Mouse (Mus musculus) c-Kit-negative CD71-positive TER-119-positive erythroid progenitor cells, embryonic 14.5 days (primary cell): Measurements from ENCODE around the gene Bach1.
A peak's percentile ranks its signal among the peaks of the same experiment; 100 is the strongest.
"Not testable (repeated sequence)": the region's sequence is repeated elsewhere in the genome, so short reads cannot be mapped to it uniquely, and the experiment has no call there.

Source experiments
- DNase-seq: peaks from one replicate; pipeline ENCODE4 v3.0.0-alpha.2; 2013; ENCODE audit warnings: low read depth, low spot score

The Bach1 gene

DNA sequence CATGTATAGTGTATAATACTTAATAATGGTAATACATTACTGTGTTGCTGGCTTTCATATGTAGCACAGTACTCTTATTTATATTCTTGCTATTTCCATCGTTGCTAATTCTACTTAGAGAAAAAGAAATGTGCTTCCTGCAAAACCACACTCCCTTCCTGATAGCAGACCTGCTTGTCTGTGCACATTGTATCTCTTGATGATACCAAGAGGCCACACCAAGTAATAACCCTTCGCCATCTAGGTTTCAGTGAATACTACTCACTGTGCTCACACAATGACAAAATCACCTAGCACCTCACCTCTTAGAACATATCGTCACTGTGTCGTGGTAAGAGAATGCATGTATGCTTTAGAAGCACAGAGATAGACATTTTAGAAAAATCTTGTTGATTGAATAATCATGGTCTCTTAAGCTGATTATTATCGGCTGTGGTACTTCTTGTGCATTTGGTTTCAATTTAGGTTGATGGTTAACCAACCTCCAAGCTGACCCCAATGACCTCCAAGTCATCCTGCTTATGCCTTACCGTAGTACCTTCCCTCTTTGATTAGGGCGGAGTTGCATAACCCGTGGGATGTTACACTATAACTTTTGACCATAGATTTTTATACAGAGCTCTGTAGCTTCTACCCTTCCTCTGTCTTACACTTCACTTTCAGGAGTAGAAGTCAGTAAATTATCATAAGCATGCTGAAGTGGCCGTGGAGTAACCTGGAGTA lies 17.7 kb upstream of the Bach1 start:
- no peak for DNase-seq

GRCm38 (mm10) chr16:87681848-87682247 lies 16.9 kb upstream of the Bach1 start:
- DNase-seq = no peak

- no peak for DNase-seq
Observed at GRCm38 (mm10) chr16:87686458-87686857, 12.3 kb upstream of the Bach1 start.

- no peak for DNase-seq
Observed at GRCm38 (mm10) chr16:87687346-87687745, 11.4 kb upstream of the Bach1 start.

DNA sequence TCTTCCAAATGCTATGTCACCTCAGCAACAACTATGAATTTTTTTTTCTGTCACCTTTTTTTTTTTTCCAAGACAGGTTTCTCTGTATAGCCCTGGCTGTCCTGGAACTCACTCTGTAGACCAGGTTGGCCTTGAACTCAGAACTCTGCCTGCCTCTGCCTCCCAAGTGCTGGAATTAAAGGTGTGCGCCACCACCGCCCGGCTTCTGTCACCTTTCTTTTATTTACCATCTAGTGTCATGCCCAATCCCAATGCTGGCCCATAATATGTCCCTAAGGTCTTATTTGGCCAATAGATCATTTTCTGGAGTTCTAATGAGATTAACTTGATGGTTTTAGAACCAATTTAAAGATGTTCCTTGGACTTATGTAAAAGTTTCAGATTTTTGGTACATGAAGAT lies 10.4 kb upstream of the Bach1 start:
- not testable (repeated sequence) for DNase-seq

GRCm38 (mm10) chr16:87688823-87689222 lies 9.9 kb upstream of the Bach1 start:
- DNase-seq = not testable (repeated sequence)

DNA sequence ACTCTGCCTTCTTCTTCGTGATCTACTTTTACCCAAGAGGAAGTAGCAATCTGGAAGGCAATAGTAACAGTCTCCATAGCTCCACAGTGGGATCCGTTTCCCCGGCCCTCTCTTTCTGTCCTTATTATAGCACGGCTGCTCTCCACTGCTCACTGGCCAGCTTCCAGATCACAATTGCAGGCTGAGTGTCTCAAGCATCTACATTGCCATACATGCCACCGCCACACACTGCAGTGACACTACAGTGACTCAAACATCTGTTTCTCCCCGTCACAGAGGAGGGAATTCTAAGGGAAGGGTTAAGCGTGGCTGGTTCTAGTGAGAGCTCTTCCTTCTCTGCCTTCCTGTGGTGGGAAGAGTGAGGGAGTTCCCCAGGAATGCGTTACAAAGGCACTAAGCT lies 9.5 kb upstream of the Bach1 start:
- DNase-seq = no peak

DNA sequence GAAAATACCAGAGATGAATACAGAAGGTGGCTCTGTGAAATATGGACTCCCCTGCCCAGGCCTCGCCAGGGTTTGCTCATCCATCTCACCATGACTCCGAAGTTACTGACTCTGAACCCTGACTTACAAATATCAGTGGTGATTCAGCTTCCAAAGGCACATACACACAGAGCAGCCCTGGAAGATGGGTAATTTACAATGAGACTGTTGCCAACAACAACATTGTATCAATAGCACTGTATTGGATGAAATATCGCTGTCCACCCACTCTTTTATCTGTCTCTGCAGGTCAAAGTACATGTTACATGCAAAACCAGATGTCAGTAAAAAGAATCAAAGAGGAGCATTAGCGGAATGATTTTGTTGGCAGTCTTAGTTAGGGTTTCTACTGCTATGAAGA lies 8.2 kb upstream of the Bach1 start:
- no peak for DNase-seq

- DNase-seq = no peak
Observed at GRCm38 (mm10) chr16:87691102-87691501, 7.6 kb upstream of the Bach1 start.

DNA sequence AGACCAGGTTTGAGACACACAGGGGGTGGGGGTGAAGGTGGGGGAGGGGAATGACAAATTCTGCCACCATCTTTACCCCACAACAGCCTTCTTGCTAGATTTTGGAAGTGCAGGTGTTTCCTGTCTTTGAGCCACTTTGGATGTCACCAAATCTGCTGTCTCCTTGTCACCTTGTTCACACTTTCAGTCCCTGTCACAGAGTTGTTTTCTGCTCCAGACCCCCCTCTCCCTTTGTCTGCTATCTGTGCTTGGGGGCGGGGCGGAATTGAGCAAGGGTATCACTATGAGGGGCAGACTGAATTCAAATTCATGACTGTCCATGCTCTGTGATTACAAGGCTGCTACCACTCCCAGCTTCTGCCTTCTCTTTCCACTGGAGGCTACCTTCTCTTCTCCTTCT lies 6.2 kb upstream of the Bach1 start:
- DNase-seq = no peak

DNA sequence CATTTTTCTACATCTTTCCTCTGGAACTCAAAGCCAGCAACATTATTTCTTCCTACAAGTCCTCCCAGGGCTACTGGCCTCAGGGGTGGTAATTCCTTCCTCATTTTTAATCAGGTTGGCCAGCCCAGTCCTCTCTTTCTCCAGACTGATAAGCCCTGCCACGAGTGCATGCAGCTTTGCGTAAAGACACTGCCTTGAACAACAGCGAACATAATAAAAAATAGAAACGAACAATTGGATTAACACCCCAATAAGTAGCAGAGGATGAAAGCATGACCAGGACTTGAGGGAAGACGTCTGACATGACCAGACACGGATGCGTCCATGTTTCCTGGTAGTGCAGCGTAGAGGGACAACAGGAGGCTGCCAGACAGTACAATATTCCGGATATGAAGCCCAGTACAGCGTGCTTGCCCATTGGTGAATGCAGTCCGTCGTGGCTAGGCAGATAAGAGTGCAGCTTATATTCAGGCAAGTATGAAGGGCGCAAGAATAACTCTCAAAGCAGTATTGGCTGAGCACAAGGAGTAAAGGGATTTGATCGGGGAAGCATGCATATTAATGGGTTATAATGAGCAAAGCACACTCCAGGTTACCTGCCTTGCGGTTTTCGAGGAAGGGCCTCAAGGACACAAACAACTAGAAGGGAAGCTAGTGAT lies 909 bp upstream of the Bach1 start:
- DNase-seq = peak; percentile 50

DNA sequence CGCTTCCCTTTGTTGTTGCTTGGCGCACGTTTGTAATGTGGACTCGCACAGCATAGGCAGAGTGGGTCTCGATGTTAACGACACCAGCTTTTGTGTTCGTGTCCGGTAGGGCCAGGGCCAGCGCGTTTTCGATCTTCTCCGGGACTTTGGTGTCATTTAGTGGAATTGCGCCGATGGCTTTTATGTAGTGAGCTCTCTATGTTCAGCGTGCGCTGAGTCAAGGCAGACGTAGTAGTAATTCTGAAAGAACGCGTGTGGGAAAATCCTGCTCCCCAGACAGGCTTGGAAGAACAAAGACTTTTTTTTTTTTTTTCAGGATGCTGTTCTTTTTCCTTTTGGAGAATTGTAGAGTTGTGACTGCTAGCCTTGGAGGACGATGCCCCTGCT lies 554 bp downstream of the Bach1 start:
- DNase-seq = no peak

DNA sequence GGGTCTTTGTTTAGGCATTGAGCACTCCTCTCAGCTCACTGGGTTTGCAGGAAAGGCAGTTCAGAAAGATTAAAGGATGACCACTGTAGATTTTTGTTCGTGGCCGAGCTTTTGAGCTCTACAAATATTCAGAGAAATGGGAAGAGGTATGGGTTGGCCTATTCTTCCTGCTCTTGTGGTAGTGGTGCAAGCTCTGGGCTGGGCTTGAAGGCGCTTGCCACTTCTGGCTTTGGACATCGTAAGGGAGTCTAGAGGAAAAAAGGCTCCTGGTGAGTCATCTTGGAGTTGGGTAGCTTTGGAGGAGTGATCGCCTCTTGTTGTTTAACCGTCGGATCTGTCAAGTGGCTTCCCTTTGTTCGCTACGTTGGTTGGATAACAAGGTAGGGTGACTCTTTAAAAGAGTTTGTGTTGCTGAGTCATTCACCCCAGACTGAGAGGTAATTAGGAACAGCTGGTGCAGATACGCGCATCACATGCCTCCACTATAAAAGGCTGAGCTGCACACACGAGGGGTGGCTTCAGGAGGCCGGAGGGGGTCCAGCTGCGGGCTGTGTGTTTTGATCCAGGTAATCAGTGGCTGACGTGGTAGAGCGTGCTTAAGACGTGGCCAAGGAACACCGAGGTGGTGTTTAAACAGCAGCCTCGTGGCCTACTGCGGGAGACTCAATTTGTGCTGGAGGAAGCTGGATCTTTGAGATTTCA lies 1.1 kb downstream of the Bach1 start:
- peak; percentile 84 for DNase-seq

DNA sequence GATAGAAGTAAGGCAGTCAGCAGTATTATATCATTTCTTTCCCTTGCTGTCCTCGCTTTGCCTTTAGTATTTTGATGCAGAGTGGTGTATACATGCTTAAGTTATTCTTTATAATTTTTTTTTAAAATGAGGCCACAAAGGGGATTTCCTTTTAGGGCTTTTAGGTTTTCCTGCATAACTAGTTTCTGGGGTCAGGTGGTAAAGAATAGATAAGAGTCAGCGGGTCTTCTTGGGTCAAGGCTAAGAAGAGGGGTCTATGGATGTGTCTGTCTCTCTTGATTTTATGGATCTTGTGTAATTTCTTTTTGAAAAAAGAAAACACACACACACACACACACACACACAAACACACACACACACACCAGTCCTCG lies 1.6 kb downstream of the Bach1 start:
- no peak for DNase-seq

DNA sequence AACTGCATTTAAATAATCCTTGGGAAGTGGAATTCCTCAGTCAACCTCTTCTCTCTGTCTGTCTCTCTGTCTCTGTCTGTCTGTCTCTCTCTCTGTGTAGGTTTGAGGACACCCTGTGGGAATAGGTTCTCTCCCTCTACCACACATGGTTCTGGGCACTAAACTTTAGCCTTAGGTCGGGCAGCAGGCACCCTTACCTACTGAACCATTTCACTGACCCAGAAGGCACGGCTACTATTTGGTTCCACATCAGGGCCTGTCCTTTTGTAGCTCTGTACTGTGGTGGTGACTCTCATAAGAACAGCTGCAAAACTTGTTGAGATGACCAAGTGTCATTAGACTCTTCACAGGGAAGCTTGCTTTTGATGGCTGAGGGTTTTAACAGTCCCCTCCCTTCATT lies 3.1 kb downstream of the Bach1 start:
- no peak for DNase-seq

DNA sequence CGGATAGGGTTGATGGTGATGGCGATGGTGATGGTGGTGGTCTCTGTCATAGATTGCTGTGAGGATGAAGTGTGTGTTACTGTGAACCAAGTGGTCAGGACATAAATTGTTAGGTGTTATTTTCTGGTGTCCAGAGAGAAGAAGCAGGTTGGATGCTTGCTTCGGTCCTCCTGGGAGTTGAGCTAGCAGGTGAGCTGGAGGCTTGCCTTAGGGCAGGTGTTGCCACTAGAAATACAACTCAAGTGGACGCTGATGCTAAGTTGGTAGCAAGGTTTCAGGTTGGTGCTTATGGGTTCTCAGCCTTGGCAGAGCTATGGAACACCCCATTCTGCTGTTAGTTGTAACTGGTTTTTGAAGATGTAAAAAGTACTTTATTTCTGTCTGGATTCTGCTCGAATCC lies 4.1 kb downstream of the Bach1 start:
- no peak for DNase-seq

DNA sequence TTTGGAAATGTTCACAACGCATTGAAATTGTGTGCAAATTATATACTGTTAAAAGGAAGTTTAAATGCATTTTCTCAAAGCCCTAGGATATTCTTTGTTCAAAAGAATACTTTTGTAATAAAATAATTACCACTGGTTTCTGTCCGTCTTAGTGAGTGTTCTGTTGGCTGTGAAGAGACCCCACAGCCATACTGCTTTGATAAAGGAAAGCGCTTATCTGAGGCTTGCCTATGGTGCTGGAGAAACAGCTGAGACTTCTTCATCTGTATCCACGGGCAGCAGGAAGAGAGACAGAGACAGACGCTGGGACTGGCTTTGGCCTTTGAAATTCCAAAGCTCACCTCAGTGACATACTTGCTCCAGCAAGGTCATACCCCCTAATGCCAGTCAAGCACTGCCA lies 5.5 kb downstream of the Bach1 start:
- DNase-seq = no peak

- peak; percentile 55 for DNase-seq
Observed at GRCm38 (mm10) chr16:87705892-87706589, 7.3 kb downstream of the Bach1 start.

GRCm38 (mm10) chr16:87707335-87707734 lies 8.6 kb downstream of the Bach1 start:
- DNase-seq = no peak

DNA sequence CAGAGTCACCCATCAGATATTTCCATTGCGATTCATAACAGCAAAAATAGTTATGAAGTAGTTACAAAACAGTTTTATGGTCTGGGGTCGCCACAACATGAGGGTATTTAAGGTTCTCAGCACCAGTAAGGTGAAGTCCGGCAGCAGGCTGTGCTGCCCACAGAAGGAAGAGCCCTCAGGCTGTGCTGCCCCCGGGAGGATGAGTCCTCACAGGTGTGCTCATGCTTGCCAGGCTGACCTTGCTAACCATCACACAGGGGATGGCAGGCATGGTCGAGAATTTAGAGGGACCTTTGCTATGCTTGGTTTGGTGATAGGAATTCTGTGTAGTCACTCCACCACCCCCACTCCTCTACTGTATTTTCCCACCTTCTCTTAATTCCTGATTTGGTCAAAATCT lies 9.8 kb downstream of the Bach1 start:
- no peak for DNase-seq

DNA sequence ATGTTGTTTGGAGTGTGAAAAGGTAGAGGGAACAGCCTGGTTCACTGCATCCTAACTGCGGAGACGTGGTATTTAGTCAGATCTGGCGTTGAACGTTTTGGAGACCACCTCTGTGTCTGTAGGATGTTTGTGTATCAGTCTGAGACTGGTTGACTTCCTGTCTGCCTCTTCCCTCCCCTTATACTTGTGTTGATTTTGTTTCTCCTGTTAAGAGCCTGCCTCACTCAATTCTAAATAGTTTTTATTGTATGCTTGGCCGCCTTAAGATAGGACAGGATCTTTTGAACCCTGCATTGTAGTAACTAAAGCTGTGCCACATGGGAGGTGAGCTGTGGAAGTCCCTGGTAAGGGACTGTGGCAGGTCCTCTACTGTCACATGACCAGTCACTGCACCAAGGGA lies 10.4 kb downstream of the Bach1 start:
- DNase-seq = no peak

- no peak for DNase-seq
Observed at GRCm38 (mm10) chr16:87709971-87710370, 11.2 kb downstream of the Bach1 start.
